Mouse (Mus musculus) hindbrain, embryonic 13.5 days (tissue): Measurements from ENCODE around the gene Hs3st6. TPM values are rescaled to one million over a fixed set of nuclear protein-coding genes. Genes with fewer than 3 reads are reported as not detected.

Experiments used
- ATAC-seq: fragments of 200-750 bp; cut with Nextera tagmentation; 2 replicates; pipeline ENCODE4 v1.8.0; 2017; ENCODE audit warnings: moderate TSS enrichment; ENCODE audit not compliant: low FRiP score
- H3K27ac ChIP-seq: fragments of 300-500 bp; sonication (generic); 2 replicates; pipeline ENCODE4 v1.5.1; 2015; ENCODE audit warnings: inconsistent platforms, mild to moderate bottlenecking, moderate library complexity
- H3K27me3 ChIP-seq: fragments of 300-500 bp; sonication (generic); 2 replicates; pipeline ENCODE4 v1.6.1; 2015; ENCODE audit warnings: mild to moderate bottlenecking, inconsistent platforms
- H3K36me3 ChIP-seq: fragments of 300-500 bp; sonication (generic); 2 replicates; pipeline ENCODE4 v1.6.1; 2015; ENCODE audit warnings: mild to moderate bottlenecking, inconsistent platforms
- H3K4me1 ChIP-seq: fragments of 300-500 bp; sonication (generic); replicated peaks from 2 replicates; pipeline ENCODE4 v1.6.1; 2015; ENCODE audit warnings: inconsistent platforms
- H3K4me2 ChIP-seq: fragments of 300-500 bp; sonication (generic); 2 replicates; pipeline ENCODE4 v1.6.1; 2015; ENCODE audit warnings: inconsistent platforms, mild to moderate bottlenecking, moderate library complexity
- H3K4me3 ChIP-seq: fragments of 300-500 bp; sonication (generic); 2 replicates; pipeline ENCODE4 v1.5.1; 2015; ENCODE audit warnings: mild to moderate bottlenecking, inconsistent platforms
- H3K9ac ChIP-seq: fragments of 300-500 bp; sonication (generic); 2 replicates; pipeline ENCODE4 v1.6.1; 2015; ENCODE audit warnings: mild to moderate bottlenecking, inconsistent platforms
- H3K9me3 ChIP-seq: fragments of 300-500 bp; sonication (generic); 2 replicates; pipeline ENCODE4 v1.6.1; 2016; ENCODE audit warnings: inconsistent platforms
- WGBS: fragments of 180-500 bp; shearing (Covaris S2); methylation state at CpG from one replicate; pipeline ENCODE4 v1.1.7; 2015; 5-methylcytosine and 5-hydroxymethylcytosine counted together
- polyA plus RNA-seq: library from polyadenylated mRNA; unstranded; fragments of >200 nt; fragmentation: Nextera tagmentation; extraction: Ambion mirVana; gene quantifications from 2 replicates; pipeline ENCODE4 v1.2.1, GENCODE M21; 2015

The Hs3st6 gene
- polyA plus RNA-seq, 1 experiment from 2014 or later = 0.45 TPM

DNA sequence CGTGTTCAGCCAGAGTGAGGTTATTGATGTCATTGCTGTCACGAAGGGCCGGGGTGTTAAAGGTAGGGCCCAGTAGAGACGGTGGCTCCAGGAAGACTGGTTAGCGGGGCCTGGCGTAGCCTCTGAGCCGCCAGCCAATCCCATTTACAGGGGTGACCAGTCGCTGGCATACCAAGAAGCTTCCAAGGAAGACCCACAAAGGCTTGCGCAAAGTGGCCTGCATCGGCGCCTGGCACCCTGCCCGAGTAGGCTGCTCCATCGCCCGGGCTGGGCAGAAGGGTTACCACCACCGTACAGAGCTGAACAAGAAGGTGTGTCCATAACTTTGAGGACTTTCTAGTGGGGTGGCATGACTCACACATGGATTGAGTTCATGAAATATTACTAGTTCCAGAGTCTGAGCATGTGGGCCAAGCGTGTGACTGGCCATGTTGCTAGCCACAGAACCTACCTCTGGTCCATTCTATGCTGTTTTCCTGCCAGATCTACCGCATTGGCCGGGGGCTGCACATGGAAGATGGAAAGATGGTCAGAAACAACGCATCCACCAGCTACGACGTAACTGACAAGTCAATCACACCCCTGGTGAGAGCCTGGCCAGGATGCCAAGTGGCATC lies 19.2 kb upstream of the Hs3st6 start:
- Histone ChIP-seq H3K4me1 (peaks cover 27% of the 10 kb centered on the region), H3K27me3 (peaks cover 12% of the 10 kb centered on the region; the same call in 1 of the 2 replicates), H3K9ac (no peak overlapping the region), H3K9me3 (no peaks in the 10 kb centered on the region), H3K27ac (no peak overlapping the region), H3K36me3 (no peaks in the 10 kb centered on the region), H3K4me3 (no peak overlapping the region), H3K4me2 (no peak overlapping the region)
- 91% methylated on average over 21 of the region's 21 CpGs for WGBS
- ATAC-seq = no peak

- Histone ChIP-seq H3K27ac (no peak overlapping the region), H3K9ac (no peak overlapping the region), H3K4me3 (no peak overlapping the region), H3K27me3 (0 out of 2 replicates have a peak, but pooled peaks cover 11% of the 10 kb centered on the region), H3K4me1 (peaks cover 27% of the 10 kb centered on the region), H3K9me3 (no peaks in the 10 kb centered on the region), H3K36me3 (no peaks in the 10 kb centered on the region), H3K4me2 (no peak overlapping the region)
- WGBS = 85% methylated on average over 1 of the region's 1 CpGs
- no peak for ATAC-seq
Measured at GRCm38 (mm10) chr17:24734513-24734912, 18.3 kb upstream of the Hs3st6 start.

DNA sequence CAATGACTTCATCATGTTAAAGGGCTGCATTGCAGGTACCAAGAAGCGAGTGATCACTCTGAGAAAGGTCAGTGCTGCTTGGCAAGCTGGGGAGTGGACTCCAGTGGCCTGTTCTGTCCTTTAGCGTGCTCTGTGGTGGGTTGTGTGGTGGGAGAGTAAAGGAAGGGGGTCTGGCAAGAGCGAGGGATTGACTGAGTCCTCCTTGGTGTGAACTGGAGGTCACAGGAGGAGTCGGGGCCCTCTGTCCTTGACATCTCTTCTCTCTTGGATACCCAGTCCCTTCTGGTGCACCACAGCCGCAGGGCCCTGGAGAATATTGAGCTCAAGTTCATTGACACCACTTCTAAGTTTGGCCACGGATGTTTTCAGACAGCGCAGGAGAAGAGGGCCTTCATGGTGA lies 17.3 kb upstream of the Hs3st6 start:
- Histone ChIP-seq H3K36me3 (peaks cover 4% of the 10 kb centered on the region; the same call in 1 of the 2 replicates), H3K4me2 (peak overlapping the region; percentile 68), H3K27me3 (0 out of 2 replicates have a peak, but pooled peaks cover 11% of the 10 kb centered on the region), H3K4me1 (peaks cover 27% of the 10 kb centered on the region), H3K4me3 (0 out of 2 replicates have a peak overlapping the region, but pooled peaks have one; percentile 51), H3K9ac (no peak overlapping the region), H3K27ac (no peak overlapping the region), H3K9me3 (no peaks in the 10 kb centered on the region)
- ATAC-seq = no peak
- WGBS = 90% methylated on average over 7 of the region's 7 CpGs

DNA sequence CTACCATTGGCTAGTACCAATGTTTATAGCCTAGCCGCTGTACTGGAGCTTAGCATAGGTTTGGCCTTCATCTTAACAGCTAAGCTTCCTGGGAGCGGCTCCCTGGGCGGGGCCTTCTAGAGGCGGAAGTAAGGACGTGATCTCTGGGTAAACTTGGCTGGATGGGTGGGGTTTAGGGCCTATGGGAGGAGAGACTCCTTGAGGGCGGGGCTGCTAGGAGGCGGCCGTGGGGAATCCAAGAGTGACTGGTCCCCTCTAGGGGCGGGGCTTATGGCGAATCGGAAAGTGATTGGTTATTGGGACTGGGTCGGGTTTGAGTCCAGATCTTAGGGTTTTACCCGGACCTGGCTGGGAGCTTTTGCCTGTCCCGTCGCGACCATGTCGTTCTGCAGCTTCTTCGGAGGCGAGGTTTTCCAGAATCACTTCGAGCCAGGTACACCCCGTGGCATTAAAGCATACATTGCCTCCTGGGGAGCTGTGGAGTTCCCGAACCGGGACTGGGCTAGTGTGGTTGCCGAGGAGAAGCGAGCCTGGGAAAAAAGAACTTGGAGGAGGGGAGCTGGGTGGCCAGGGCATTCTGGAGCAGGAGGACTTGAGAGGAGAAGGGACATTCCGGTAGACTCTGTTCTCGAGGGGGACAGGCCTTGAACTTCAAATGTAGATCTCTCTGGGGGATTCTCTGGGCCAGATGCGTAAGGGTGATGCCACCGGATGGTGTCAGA lies 16.3 kb upstream of the Hs3st6 start, which contains the start of gene Msrb1:
TSS of gene Msrb1 (plus strand) at position 313 of the 722 bp plus-strand sequence.
- H3K4me2 ChIP-seq = peak within 1 kb of the TSS; percentile 68
- peak within 1 kb of the TSS; percentile 73; the same call in 1 of the 2 replicates for H3K27ac ChIP-seq
- peaks cover 10% of the 10 kb centered on the region; the same call in 1 of the 2 replicates for H3K36me3 ChIP-seq
- WGBS = 1% methylated on average over 29 of the region's 29 CpGs
- H3K4me1 ChIP-seq = peaks cover 27% of the 10 kb centered on the region
- peak; percentile 94 for ATAC-seq
- H3K9me3 ChIP-seq = no peaks in the 10 kb centered on the region
- H3K27me3 ChIP-seq = 0 out of 2 replicates have a peak, but pooled peaks cover 8% of the 10 kb centered on the region
- peak within 1 kb of the TSS; percentile 51 for H3K4me3 ChIP-seq
- H3K9ac ChIP-seq = peak within 1 kb of the TSS; percentile 69

- Histone ChIP-seq H3K4me3 (peak overlapping the region; percentile 51), H3K9ac (peak overlapping the region; percentile 69; the same call in 1 of the 2 replicates), H3K9me3 (no peaks in the 10 kb centered on the region), H3K36me3 (peaks cover 16% of the 10 kb centered on the region), H3K4me2 (peak overlapping the region; percentile 68), H3K4me1 (peaks cover 27% of the 10 kb centered on the region), H3K27me3 (0 out of 2 replicates have a peak, but pooled peaks cover 3% of the 10 kb centered on the region), H3K27ac (no peak overlapping the region)
- ATAC-seq = no peak
- 28% methylated on average over 8 of the region's 8 CpGs for WGBS
Measured at GRCm38 (mm10) chr17:24737135-24737810, 15.5 kb upstream of the Hs3st6 start.

DNA sequence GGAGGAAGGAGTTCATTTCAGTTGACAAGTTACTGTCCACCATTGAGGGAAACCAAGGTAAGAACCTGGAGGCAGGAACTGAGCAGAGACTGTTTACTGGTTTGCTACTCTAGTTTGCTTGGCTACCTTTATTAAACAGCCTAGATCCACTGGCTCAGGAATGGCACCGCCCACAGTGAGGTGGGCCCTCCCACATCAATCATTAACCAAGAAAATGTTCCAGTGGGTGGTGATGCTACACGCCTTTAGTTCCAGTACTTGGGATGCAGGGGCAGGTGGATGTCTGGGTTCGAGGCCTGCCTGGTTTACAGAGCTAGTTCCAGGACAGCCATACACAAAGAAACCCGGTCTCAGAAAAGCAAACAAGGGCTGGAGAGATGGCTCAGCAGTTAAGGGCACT lies 14.6 kb upstream of the Hs3st6 start:
- Histone ChIP-seq H3K4me2 (no peak overlapping the region), H3K9ac (no peak overlapping the region), H3K27me3 (no peaks in the 10 kb centered on the region), H3K36me3 (peaks cover 21% of the 10 kb centered on the region), H3K27ac (no peak overlapping the region), H3K4me1 (peaks cover 27% of the 10 kb centered on the region), H3K4me3 (no peak overlapping the region), H3K9me3 (no peaks in the 10 kb centered on the region)
- 84% methylated on average over 4 of the region's 4 CpGs for WGBS
- ATAC-seq = no peak

DNA sequence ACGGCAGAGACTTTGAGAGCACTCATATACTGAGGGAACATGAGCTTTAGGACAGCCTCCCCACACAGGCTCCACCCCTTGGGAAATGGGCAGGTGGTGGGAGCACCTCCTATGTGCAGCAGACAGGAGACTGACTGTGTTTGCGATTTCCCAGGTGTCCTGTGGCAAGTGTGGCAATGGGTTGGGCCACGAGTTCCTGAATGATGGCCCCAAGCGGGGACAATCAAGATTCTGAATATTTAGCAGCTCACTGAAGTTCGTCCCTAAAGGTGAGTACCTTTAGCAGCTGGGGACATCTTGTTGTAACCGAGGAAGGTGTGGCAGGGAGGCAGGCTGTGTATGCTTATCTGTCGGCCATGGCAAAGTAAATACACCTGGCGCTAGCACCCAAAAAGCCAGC lies 12.9 kb upstream of the Hs3st6 start:
- H3K27me3 ChIP-seq = no peaks in the 10 kb centered on the region

DNA sequence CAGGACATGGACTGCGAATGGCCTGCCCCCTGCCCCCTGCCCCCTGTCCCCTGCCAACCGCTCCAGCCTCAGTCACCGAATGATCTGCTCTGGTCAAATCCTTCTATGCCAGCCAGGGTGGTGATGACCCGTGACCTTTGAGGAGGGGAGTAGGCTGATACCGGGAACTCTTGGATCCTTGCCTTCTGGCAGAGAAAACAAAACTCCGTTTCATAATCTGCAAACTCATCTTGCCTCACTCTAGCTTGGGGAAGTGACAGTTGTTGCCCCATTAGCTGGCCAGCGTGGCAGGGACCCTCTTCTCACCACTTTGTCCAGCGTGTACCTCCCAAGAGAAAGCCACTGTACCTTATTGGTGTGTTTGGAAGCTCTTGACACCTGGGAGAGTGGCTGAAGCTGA lies 10.5 kb upstream of the Hs3st6 start:
- no peak overlapping the region for H3K4me2 ChIP-seq
- no peaks in the 10 kb centered on the region for H3K9me3 ChIP-seq
- H3K4me1 ChIP-seq = peaks cover 10% of the 10 kb centered on the region
- no peak overlapping the region for H3K4me3 ChIP-seq
- 83% methylated on average over 8 of the region's 8 CpGs for WGBS
- H3K27ac ChIP-seq = no peak overlapping the region
- peaks cover 21% of the 10 kb centered on the region for H3K36me3 ChIP-seq
- H3K9ac ChIP-seq = 0 out of 2 replicates have a peak overlapping the region, but pooled peaks have one; percentile 55
- H3K27me3 ChIP-seq = peaks cover 11% of the 10 kb centered on the region; the same call in 1 of the 2 replicates
- no peak for ATAC-seq

More for the DNA sequence above, 12.9 kb upstream of the Hs3st6 start:
- Histone ChIP-seq H3K9me3 (no peaks in the 10 kb centered on the region), H3K4me1 (peaks cover 27% of the 10 kb centered on the region), H3K27ac (no peak overlapping the region), H3K9ac (no peak overlapping the region), H3K36me3 (peaks cover 21% of the 10 kb centered on the region), H3K4me2 (no peak overlapping the region), H3K4me3 (no peak overlapping the region)
- no peak for ATAC-seq
- WGBS = 85% methylated on average over 8 of the region's 8 CpGs

GRCm38 (mm10) chr17:24743896-24744295 lies 8.9 kb upstream of the Hs3st6 start:
- Histone ChIP-seq H3K27ac (no peak overlapping the region), H3K4me2 (no peak overlapping the region), H3K4me1 (no peaks in the 10 kb centered on the region), H3K36me3 (peaks cover 21% of the 10 kb centered on the region), H3K9me3 (no peaks in the 10 kb centered on the region), H3K4me3 (no peak overlapping the region), H3K9ac (no peak overlapping the region), H3K27me3 (peaks cover 19% of the 10 kb centered on the region; the same call in 1 of the 2 replicates)
- 81% methylated on average over 5 of the region's 5 CpGs for WGBS
- ATAC-seq = no peak

DNA sequence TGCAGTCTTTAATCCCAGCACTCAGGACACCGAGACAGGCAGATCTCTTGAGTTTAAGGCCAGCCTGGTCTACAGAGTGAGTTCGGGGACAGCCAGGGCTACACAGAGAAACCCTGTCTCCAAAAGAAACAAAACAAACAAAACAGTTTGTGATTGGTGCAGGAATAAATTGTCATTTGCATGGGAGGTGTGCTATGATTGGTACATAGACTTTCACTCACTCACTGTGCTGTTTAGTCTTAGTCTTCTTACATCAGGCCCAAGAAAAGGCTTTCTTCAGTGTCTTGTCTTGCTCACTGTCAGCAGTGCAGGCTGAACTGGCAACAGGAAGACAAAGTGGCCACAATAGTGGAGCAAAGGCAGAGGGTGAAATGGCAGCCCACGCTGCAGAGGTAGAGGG lies 8.4 kb upstream of the Hs3st6 start:
- no peak overlapping the region for H3K27ac ChIP-seq
- no peak overlapping the region for H3K4me3 ChIP-seq
- H3K27me3 ChIP-seq = peaks cover 24% of the 10 kb centered on the region; the same call in 1 of the 2 replicates
- ATAC-seq = no peak
- H3K9me3 ChIP-seq = no peaks in the 10 kb centered on the region
- peaks cover 21% of the 10 kb centered on the region for H3K36me3 ChIP-seq
- no peaks in the 10 kb centered on the region for H3K4me1 ChIP-seq
- no peak overlapping the region for H3K4me2 ChIP-seq
- 68% methylated on average over 3 of the region's 3 CpGs for WGBS
- 0 out of 2 replicates have a peak overlapping the region, but pooled peaks have one; percentile 29 for H3K9ac ChIP-seq

GRCm38 (mm10) chr17:24745526-24746497 lies 7.0 kb upstream of the Hs3st6 start:
- ATAC-seq = peak; percentile 77
- 19% methylated on average over 7 of the region's 7 CpGs for WGBS
- H3K36me3 ChIP-seq = peaks cover 15% of the 10 kb centered on the region
- no peak overlapping the region for H3K9ac ChIP-seq
- no peak overlapping the region for H3K27ac ChIP-seq
- H3K4me1 ChIP-seq = no peaks in the 10 kb centered on the region
- H3K9me3 ChIP-seq = no peaks in the 10 kb centered on the region
- H3K27me3 ChIP-seq = peaks cover 36% of the 10 kb centered on the region
- H3K4me3 ChIP-seq = no peak overlapping the region
- no peak overlapping the region for H3K4me2 ChIP-seq
